Mouse (Mus musculus) A20 (cell line): ENCODE data around the gene Ppp4c.
"Not testable (repeated sequence)": the region's sequence is repeated elsewhere in the genome, so short reads cannot be mapped to it uniquely, and the experiment has no call there.

Experiments used
- DNase-seq: peaks from one replicate; pipeline ENCODE4 v3.0.0-alpha.2; 2011; ENCODE audit warnings: low read depth, low spot score

The Ppp4c gene

DNA sequence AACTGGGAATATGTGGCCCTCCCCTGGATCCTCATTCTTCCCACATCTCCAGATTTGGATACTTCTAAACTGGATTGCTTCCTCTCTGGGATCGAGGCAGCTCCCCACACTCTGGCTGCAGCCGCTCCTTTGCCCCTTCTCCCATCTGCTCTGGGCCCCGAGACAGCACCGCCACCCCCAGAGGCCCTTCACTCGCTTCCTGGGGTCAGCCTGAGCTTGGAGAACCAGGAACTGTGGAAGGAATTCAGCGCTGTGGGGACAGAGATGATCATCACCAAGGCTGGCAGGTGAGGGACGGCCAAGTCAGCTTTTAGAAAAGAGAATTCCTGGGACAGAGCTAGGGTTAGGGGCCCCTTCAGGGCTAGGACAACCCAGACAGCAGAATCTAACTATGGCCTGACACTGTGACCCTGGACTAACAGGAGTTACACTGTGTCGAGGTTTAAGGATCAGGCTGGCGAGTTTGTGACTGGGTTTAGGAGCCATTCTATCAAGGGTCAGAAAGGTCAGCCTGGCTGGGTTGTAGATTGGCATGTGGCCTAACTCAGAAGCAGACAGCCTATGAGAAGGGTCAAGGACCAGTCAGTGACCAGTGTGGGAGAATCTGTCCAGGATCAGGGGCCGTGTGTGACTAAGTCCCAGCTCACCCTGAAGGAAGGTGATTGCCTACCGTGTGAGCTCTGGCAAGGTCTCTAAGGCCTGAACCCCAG, 10.5 kb downstream of the Ppp4c start:
- DNase-seq, result no peak

DNA sequence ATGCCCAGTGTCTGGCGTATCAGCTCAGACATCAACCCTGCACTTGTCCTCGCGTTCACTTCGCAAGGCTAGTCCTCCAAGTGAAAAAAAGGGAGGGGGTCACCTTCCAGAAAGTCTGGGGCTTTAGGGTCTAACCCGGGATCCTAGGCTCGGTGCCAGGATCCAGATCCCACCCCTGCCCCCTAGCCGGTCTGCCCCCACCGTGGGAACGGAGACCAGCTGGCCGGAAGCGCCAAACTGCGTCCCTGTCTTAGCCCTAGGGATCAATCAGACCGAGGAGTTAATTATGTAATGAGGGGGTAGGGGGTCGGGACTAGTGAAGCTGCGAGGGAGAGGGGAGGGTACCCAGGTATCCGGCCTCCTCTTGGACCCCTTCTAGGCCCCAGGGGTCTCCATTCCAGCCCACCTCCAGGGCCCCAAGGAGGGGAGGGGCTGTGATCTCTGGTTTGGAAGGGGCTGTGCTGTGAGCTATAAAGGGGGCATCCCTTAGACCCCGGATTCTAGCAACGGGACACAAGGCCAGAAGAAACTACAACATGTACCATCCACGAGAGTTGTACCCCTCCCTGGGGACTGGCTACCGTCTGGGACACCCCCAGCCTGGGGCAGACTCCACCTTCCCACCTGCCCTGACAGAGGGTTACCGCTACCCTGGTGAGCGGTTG, 11.2 kb downstream of the Ppp4c start, which contains the start of gene Tbx6:
Gene Tbx6 (plus strand): TSS at position 513 of the 665 bp plus-strand sequence.
- DNase-seq, result no peak

DNA sequence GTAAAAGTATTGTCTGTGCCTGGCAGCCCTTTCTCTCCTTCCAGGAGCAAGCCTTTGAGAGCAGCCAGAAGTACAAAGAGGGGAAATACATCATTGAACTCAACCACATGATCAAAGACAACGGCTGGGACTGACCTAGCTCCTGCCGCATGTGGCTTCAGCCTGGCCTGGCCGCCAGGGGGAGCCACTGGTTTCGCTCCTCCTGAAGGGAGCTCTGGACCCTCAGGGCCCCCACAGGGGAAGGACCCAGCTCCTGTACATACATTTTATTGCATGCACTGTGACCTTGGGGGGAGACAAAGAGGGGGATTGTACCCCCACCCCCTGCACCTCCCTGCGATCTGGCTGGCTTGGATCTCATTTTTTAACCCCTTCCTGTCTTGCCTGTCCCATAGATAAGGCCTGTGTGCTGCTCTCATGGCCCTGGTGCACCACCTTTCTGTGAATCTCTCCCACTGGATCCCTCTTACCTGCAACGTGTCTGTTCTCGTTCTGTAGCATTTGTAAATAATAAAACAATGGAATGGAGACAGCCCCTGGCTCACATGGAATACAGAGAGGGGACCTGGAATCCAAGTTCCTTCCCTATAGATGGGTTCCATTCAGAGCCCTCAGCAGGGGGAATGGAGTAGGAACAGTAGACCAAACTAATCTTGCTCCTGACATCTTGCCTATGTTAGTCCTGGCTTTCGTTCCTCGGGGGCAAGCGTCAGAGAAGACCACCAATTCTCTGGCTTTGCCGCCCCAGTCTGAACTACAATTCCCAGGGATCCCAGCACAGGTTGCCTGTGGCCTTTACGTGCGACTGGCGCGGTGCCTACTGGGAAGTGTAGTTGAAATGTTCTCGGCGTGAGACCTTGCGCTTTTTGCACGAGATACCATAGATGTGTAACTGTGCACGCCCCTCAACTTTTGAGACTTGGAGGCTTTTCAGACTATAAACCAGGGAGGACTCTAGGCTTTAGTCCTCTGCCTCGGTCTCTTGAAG, 12.0 kb downstream of the Ppp4c start:
- peak; percentile 87 for DNase-seq

DNA sequence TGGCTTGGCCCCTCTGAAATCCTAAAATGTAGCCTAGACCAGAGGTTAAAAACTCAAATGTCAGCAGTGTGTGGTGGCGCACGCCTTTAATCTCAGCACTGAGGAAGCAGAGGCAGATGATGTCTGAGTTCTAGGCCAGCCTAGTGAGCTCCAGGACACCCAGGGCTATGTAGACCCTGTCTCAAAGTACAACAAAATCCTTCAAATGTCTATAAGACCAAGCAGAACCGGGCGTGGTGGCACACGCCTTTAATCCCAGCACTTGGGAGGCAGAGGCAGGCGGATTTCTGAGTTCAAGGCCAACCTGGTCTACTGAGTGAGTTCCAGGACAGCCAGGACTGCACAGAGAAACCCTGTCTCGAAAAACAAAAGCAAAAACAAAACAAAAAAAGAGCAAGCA, 13.2 kb downstream of the Ppp4c start:
- not testable (repeated sequence) for DNase-seq

DNA sequence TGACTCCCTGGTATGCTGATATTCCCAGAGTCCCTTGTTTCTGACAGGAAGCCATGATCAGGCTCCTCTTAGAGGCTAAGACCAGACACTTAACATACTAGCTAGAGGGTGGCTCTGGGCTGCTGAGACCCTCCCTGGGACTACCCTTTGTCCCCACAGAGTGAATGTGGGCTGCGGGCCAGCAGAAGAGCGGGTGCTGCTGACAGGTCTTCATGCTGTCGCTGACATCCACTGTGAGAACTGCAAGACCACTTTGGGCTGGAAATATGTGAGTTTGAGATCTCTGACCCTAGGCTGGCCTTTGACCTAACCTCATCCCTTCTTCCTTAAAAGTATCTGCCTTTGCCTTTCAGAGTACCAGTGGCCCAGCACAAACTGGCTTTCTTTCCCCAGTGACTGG, 14.1 kb downstream of the Ppp4c start:
- no peak for DNase-seq

DNA sequence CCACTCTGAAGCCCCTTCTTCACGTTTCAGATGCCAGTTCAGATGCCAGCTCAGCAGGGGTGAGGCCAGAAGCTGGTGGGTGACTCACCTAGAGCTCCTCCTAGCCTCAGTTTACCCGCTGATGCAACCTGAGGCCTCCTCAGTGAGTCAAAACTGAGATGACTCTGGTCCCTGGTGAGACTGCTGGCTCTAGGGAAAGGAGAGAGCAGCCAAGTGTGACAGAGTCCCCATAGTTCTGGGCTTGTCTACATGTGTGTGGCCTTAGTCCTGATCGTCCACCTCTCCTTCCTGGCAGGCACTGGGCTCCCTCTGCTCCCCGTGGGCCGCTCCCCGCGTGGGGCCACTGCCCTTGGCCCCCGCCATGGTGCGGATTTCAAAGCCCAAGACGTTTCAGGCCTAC, 14.8 kb downstream of the Ppp4c start:
- DNase-seq, result peak; percentile 40

DNA sequence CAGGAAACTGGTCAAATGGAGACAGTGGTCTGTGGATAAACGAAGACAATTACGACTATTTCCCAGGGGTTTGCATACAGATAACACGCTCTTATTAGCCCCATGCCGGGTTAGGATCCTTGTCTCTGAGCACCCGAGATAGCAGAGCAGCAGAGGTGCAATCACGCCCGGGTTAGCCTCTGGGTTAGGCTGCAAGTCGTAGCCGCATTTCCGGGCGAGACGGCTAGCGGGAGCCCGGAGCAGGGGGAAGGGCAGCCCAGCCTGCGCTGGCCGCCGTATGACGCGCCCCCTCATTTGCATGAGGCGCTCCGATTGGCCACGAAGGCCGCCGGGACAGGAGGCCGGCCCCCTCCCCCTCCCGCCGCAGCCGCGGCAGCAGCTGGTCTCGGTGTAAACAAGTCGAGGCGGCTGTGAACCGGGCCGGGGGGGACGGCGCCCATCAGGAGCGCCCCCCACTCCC, 15.7 kb downstream of the Ppp4c start, which contains the start of gene Ypel3:
Gene Ypel3 (plus strand): TSS at position 358 of the 460 bp plus-strand sequence.
- DNase-seq, result peak; percentile 95

DNA sequence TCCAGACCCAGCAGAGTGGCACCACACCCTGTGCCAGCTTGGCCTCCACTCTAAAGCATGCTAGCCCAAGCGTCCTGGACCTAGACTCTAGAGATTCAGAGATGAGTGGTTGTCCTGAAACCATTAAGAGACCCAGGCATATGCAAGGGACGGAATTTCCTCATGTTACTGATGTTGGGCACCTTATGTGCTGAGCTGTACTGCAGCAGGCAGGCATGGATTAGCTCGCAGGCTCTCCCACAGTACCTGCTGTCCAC, 16.4 kb downstream of the Ppp4c start:
- DNase-seq, result peak; percentile 27

DNA sequence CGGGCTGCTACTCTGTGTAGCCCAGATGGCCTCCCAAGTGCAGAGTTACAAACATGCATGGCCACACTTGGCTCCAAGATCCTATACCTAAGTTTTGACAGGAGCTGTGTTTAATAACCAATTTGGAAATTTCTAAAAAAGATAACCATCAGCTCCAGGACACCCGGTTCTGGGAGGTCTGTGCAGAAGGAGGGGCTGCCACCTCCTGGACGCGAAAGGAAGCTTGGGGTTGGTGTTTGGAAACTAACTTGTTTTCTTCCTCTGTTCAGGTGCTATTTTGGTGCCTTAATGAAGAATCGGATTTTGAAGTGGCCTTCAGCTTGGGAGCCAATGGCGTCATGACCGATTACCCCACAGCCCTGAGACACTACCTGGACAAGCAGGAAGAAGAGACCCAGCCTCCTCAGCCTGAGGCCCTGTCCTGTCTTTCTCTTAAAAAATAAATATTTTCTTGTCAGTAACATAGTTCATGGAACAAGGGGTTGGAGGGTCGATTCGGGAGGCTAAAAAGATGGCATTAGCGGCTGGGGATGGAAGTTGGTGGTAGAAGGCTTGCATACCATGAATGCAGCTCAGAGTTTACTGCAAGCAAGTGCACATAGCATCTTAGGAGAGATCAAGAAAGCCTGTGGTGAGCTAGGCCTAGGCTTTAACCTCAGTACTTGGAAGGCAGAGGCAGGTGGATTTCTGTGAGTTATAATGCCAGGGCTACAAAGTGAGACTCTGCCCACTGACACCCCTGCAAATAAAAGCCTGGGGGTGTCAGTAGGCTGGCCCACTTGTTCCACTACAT, 16.9 kb downstream of the Ppp4c start:
- DNase-seq, result no peak

DNA sequence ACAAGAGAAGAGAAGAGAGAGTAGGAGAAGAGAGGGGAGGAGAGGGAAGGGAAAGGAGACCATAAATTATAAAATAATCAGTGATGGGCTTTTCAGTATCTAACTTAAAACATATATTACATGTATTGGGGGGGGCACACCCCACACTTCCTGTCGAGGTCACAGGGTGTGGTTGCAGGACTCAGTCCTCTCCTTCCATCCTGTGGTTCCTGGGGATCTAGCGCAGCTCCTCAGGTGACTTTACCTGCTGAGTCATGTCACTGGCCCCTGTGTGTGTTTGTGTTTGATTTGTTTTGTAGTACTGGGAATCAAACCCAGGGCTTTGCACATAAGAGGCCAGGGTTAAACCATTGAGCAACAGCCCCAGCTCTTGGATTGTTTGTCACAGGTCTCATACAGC, 17.8 kb downstream of the Ppp4c start:
- no peak for DNase-seq

DNA sequence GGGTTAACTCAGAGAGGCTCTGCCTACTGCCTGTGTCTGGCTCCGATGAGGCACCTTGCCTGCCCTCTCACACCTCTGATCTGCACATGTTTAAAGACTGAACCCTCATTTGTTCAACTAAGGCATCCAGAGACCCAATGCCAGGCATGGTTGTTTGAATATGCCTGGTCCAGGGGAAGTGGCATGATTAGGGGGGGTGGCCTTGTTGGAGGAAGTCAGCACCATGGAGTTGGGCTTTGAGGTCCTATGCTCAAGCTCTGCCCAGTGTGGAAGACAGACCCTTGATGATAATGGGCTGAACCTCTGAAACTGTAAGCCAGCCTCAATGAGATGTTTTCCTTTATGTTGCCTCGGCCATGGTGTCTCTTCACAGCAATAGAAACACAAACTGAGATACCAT, 18.9 kb downstream of the Ppp4c start:
- peak; percentile 92 for DNase-seq

DNA sequence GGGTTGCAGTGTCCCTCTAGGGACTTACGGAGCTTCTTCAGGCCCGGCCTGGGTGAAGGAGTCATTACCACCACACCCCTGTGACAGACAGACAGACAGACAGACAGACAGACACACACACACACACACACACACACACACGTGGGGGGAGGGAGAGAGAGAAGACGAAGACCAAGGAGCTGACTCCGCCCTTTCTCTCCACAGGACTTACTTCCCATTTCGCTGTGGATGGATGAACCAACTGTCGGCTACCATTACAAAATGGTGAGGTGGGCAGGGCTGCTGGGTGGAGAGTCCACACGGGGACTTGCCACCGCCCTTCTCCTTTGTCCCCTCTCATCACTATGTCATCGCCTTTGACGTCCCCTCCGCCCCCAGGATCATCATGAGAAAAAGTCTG, 21.5 kb downstream of the Ppp4c start:
- DNase-seq, result no peak

DNA sequence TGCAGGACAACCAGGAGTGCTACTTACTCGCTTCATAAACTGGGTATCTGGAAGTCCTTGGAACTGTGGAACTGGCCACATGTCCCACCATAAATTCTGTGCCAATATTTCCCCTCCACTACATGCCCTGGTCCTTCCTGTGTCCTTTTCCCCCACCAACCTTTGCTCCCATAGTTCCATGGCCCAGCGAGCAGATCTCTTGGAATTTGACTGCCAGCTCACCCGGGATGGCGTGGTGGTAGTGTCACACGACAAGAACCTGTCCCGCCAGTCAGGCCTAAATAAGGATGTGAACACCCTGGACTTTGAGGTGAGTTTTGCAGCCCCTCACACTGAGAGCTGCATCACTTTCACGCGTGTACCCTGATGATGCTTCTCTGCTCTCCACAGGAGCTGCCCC, 25.3 kb downstream of the Ppp4c start:
- no peak for DNase-seq

DNA sequence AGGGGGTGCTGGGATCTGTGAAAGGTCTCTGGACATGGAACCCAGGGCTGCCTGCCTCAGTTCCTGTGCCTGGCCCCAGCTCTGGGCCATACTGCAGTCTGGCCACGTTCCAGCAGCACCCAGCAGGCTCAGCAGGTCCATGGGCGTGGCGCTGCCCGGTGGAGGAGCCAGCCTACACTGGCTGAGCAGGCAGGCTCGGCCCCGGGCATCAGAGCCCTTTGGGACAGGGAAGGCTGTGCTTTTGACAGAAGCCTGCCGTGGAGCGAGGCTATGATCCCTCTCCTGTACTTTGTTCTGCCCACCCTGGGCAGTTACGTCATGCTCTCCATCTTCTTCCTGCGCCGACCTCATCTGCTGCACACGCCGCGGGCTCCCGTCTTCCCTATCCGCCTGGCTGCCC, 26.1 kb downstream of the Ppp4c start, which contains the start of gene Gdpd3:
Gene Gdpd3 (plus strand): TSS at position 134 of the 400 bp plus-strand sequence.
- no peak for DNase-seq

DNA sequence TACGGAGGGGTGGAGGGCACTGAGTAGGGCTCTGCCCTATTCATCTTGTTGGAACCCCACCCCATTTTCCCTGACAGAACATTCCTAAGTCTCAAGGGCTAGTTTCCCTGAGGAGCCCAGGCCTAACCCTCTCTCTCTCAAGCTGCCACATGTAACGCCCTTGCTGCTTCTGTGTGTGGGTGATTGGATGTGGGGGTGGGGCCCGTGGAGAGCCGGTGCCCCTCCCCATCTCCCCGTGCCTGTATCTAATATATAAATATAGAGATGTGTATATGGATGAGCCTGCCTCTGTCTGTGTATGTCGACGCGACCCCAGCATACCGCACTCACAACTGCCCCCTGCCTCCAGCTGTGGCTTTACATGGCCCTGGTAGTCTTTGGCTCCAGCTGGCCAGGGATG, 26.8 kb downstream of the Ppp4c start:
- DNase-seq, result no peak

DNA sequence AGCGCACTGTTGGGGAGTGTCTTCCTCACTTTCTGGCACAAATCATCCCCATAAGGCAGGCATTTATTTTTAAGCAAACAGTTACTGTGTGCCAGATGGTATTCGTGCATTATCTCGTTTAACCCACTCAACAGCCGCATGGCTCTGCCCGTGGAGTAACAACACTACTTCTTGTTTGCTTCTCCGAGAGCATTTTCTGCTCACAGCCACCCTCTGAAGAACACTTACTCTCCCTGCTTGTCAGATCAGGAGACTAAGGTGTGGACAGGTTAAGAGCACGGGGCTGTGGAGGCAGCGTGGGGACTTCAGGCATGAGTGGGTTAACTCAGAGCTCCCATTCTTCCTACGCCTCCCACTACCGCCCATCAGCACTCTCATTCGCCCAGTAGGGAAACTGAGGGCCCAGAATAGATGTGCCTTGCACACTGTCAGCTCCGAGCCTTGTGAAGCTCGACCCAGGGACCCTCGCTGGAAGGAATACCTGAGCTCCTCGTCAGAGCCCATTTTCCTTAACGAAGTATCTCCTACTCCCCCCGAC, 29.8 kb downstream of the Ppp4c start:
- DNase-seq, result no peak

DNA sequence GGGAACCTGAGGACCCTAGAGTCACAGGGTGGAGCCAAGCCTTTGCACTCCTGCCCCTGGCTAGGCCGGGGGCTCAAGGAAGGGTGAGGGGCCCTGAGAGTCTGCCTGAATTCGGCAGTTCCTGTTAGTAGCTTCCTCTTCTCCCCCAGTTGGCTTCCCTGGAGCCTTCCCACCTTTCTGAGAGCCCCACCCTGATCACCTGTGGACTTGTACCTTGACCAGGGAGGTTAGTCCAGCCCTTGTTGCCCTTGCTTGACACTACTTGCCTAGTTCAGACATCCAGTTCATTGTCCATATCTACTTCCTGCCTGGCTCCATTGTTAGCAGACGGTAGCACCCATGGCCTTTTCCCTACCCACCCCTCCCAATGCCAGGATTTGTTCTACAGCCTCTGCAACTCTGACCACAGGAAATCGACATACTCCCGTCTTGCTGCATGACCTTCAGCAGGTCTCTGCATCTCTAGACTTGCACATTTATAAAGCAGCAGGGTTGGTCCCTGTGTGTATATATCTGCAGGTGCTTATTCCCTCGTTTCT, 30.7 kb downstream of the Ppp4c start:
- DNase-seq, result no peak

DNA sequence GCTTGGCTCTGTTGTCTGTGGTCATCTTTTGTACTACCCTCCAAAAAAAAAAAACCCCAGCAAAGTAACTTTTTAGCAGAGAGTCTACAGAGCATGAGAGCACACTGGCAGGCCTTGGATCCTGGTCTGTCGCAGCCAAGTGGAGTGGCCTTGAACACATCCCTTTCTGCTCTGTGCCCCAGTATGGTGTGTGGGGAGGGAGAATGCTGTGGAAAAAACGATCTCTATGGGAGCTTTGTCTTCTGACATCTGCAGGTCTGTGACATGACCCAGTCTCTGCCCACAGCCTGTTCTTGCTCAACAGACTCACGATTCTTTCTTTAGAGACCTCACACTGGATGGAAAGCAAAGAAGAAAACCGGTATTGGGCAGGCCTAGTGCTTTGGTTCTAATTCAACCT, 31.3 kb downstream of the Ppp4c start:
- no peak for DNase-seq

DNA sequence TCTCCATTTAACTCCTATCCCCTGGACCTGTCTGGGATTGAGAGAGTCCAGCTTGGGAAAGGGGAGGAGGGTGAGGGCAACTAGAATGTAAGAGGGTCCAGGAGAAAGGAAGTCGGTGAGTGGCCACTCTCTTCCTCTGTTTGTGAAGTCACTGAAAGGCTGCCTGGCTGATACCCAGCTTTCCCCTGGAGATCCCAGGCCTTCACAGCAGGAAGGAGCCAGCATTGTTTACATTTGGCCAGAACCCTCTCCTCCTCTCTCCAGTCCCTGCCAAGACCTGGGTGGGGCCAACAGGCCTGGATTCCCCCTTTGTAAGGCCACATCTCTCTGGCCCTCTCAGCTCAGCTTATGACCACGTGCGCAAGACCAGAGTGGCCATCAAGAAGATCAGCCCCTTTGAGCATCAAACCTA, 31.9 kb downstream of the Ppp4c start:
- DNase-seq, result no peak

DNA sequence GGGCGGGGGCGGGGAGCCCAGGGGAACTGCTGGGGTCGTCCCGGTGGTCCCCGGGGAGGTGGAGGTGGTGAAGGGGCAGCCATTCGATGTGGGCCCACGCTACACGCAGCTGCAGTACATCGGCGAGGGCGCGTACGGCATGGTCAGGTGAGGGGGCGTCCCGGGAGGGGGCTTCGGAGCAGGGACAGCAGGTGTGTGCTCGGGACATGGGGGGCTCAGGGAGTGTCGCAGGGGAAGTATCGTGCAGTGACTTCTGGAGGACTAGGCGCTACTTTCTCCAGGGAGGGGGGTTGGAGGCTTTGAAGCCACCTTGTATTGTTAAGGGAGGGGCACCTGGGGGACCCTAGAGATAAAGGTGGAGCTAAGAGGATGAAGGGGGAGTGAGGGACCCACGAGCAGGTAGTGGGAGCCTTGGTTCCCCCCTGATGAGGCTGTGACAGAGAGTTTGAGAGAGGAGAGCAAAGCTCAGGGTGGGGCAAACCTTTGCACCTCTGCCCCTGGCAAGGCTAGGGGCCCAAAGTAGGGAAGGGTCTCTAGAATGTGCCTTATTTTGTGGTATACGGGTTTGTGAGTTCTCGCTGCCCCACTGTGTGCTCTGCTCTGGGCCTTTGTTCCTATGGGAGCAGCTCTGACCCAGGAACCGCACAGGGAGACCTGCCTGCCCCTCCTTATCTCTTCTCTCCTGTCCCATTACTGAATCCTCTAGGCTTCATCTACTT, 32.5 kb downstream of the Ppp4c start:
- DNase-seq, result no peak
